Mouse (Mus musculus) liver, embryonic 14.5 days (tissue): ENCODE data around the gene Rnaseh2c. TPM values are rescaled to one million over a fixed set of nuclear protein-coding genes. Genes with fewer than 3 reads are reported as not detected.
A peak's percentile ranks its signal among the peaks of the same experiment; 100 is the strongest.

ENCODE experiments used
- ATAC-seq: fragments of 200-750 bp; cut with Nextera tagmentation; 2 replicates; pipeline ENCODE4 v1.8.0; 2017; ENCODE audit warnings: moderate number of reproducible peaks, mild to moderate bottlenecking, moderate library complexity; ENCODE audit not compliant: insufficient read depth
- DNase-seq, 3 experiments: peaks; one replicate each; pipeline ENCODE4 v3.0.0-alpha.2; 2012 to 2013; ENCODE audit warnings: low read depth in 3 of 3, low spot score in 3 of 3
- H3K27ac ChIP-seq: fragments of 300-500 bp; sonication (generic); 2 replicates; pipeline ENCODE4 v1.5.1; 2014; ENCODE audit warnings: moderate library complexity, mild to moderate bottlenecking, control low read depth, inconsistent platforms
- H3K27me3 ChIP-seq: fragments of 300-500 bp; sonication (generic); 2 replicates; pipeline ENCODE4 v1.6.1; 2014; ENCODE audit warnings: mild to moderate bottlenecking, low read length, moderate library complexity; ENCODE audit not compliant: control insufficient read depth, insufficient read depth
- H3K36me3 ChIP-seq: fragments of 300-500 bp; sonication (generic); replicated peaks from 2 replicates; pipeline ENCODE4 v1.6.1; 2014; ENCODE audit warnings: low read depth; ENCODE audit not compliant: control insufficient read depth, insufficient read depth
- H3K4me1 ChIP-seq, 2 experiments: fragments of 200-500 bp in 1 of 2; fragments of 300-500 bp in 1 of 2; sonication (generic) in 1 of 2; replicated peaks; 2 replicates each; pipeline ENCODE4 v1.6.1; 2012 to 2014; ENCODE audit warnings: antibody characterized with exemption in 1 of 2, inconsistent platforms in 1 of 2, low read length in 1 of 2; ENCODE audit not compliant: control insufficient read depth in 2 of 2, insufficient read depth in 2 of 2
- H3K4me2 ChIP-seq: fragments of 300-500 bp; sonication (generic); 2 replicates; pipeline ENCODE4 v1.6.1; 2014; ENCODE audit warnings: low read depth, mild to moderate bottlenecking, control low read depth, moderate library complexity
- H3K4me3 ChIP-seq, 2 experiments: fragments of 200-500 bp in 1 of 2; fragments of 300-500 bp in 1 of 2; sonication (generic) in 1 of 2; 2 replicates each; pipeline ENCODE4 v1.5.1; 2012 to 2014; ENCODE audit warnings: low read depth in 2 of 2, low read length in 2 of 2, mild to moderate bottlenecking in 2 of 2, control low read depth in 1 of 2, inconsistent platforms in 1 of 2, moderate library complexity in 1 of 2; ENCODE audit not compliant: insufficient read depth in 1 of 2
- H3K9ac ChIP-seq: fragments of 300-500 bp; sonication (generic); replicated peaks from 2 replicates; pipeline ENCODE4 v1.6.1; 2014; ENCODE audit warnings: mild to moderate bottlenecking, control low read depth, moderate library complexity
- H3K9me3 ChIP-seq: fragments of 300-500 bp; sonication (generic); 2 replicates; pipeline ENCODE4 v1.6.1; 2016; ENCODE audit warnings: low read length, mixed read lengths; ENCODE audit not compliant: control insufficient read depth
- CTCF ChIP-seq: IDR thresholded peaks from 2 replicates; pipeline ENCODE4 v1.5.1; 2016; ENCODE audit warnings: antibody characterized with exemption, low read depth, control low read depth
- EP300 ChIP-seq: IDR thresholded peaks from 2 replicates; pipeline ENCODE4 v1.6.1; 2016; ENCODE audit warnings: antibody characterized with exemption, low read depth
- WGBS: fragments of 180-500 bp; shearing (Covaris S2); extraction: QIAGEN DNeasy Blood & Tissue Kit; methylation state at CpG from one replicate; pipeline ENCODE4 v1.1.7; 2014; ENCODE audit not compliant: insufficient replicate concordance; 5-methylcytosine and 5-hydroxymethylcytosine counted together
- polyA plus RNA-seq, 2 experiments: library from polyadenylated mRNA; depleted of rRNA in 1 of 2; stranded (reverse) in 1 of 2; unstranded in 1 of 2; fragments of >200 nt; fragmentation: Nextera tagmentation in 1 of 2; extraction: Ambion mirVana in 1 of 2; gene quantifications; 2 replicates each; pipeline versions ENCODE4 v1.2.1 to v1.2.3; 2012 to 2014

Gene Rnaseh2c
- polyA plus RNA-seq, 2 experiments = 87.7 to 129 TPM

DNA sequence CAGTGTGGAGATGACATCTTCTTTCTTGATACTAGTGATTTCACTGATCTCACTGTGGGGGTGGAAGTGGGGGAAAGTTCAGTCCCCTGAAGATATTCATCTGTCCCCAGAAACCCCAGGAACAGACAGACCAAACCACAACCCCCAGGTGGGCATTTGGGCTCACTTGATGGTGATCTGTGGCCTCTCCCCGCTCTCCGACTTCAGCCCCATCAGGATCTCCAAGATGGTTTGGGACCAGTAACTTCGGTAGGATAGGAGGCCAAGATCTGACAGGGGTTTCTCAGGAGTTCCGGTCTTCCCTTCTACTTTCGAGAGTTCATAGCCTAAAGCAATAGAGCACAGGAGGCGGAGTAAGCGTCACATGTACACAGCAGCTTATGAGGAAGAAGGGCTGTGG, 2.0 kb downstream of the Rnaseh2c start:
- no peak for DNase-seq
- Histone ChIP-seq H3K9ac (no peak overlapping the region), H3K4me3 (no peak overlapping the region), H3K4me1 (peaks cover 0 to 8% of the 10 kb centered on the region in 2 experiments; a peak in 2 of 4 replicates), H3K27ac (no peak overlapping the region), H3K27me3 (no peaks in the 10 kb centered on the region), H3K36me3 (peaks cover 39% of the 10 kb centered on the region), H3K4me2 (no peak overlapping the region), H3K9me3 (no peaks in the 10 kb centered on the region)
- 77% methylated on average over 7 of the region's 7 CpGs for WGBS
- ATAC-seq = no peak
- no peak for TF ChIP-seq CTCF
- TF ChIP-seq EP300 = no peak

DNA sequence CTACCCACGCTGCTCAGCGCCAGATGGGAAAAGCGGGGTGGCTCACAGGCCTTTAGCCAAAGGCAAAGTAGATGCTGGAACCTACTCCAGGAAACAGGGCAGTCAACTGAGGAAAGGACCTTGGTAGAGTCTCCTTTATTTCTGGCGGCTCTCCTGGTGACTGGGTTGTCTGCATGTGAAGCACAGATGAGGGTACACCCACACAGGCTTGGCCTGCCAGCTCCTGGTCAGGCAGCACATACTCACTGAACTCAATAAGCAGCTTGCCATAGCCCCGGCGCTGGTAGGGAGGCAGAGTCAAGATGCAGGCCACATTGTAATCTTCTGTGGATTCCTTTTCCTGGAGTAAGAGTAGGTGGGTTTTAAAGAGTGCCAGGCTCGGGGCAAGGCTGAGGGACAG, 3.5 kb downstream of the Rnaseh2c start:
- H3K27ac ChIP-seq = no peak overlapping the region
- 89% methylated on average over 7 of the region's 7 CpGs for WGBS
- no peak overlapping the region for H3K9ac ChIP-seq
- no peaks in the 10 kb centered on the region for H3K27me3 ChIP-seq
- H3K4me3 ChIP-seq = no peak overlapping the region
- no peaks in the 10 kb centered on the region for H3K9me3 ChIP-seq
- H3K4me1 ChIP-seq = peaks cover 0 to 15% of the 10 kb centered on the region in 2 experiments
- DNase-seq (no peak), ATAC-seq (no peak)
- no peak overlapping the region for H3K4me2 ChIP-seq
- H3K36me3 ChIP-seq = peaks cover 41% of the 10 kb centered on the region
- TF ChIP-seq CTCF = no peak
- TF ChIP-seq EP300 = no peak

- Histone ChIP-seq H3K36me3 (peaks cover 41% of the 10 kb centered on the region), H3K27ac (no peak overlapping the region), H3K4me2 (no peak overlapping the region), H3K4me3 (no peak overlapping the region), H3K9me3 (no peaks in the 10 kb centered on the region), H3K9ac (no peak overlapping the region), H3K4me1 (peaks cover 6 to 22% of the 10 kb centered on the region in 2 experiments), H3K27me3 (no peaks in the 10 kb centered on the region)
- 78% methylated on average over 8 of the region's 8 CpGs for WGBS
- DNase-seq (no peak), ATAC-seq (no peak)
- TF ChIP-seq CTCF (no peak), EP300 (no peak)
These were observed 4.5 kb downstream of the Rnaseh2c start for GRCm38 (mm10) chr19:5606196-5606595.

GRCm38 (mm10) chr19:5607705-5608410, 6.2 kb downstream of the Rnaseh2c start:
- Histone ChIP-seq H3K36me3 (peaks cover 41% of the 10 kb centered on the region), H3K4me1 (peaks cover 11 to 25% of the 10 kb centered on the region in 2 experiments), H3K4me3 (no peak overlapping the region), H3K27me3 (no peaks in the 10 kb centered on the region), H3K4me2 (no peak overlapping the region), H3K27ac (no peak overlapping the region), H3K9ac (no peak overlapping the region), H3K9me3 (no peaks in the 10 kb centered on the region)
- ATAC-seq (no peak), DNase-seq (no peak)
- TF ChIP-seq CTCF (no peak), EP300 (no peak)
- WGBS = 90% methylated on average over 26 of the region's 26 CpGs

DNA sequence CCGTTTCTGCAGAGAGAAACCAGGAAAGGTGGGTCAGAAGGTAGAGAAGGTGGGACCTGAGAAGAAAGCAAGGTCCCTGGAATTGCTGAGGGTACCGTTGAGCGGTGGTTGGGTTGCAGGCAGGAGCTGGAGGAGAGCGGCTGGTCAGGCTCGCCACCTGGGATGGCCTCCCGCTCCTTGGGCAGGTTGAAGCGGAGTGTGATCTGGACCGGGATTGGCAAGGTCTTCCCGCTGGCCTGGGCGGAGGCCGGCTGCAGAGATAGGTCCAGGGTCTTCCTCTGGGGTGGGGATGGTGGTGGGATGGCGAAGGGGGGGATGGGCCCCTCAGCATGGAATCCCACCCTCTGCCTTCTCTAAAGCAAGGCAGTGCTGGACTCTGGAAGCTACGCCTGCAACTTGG, 7.0 kb downstream of the Rnaseh2c start:
- no peak for DNase-seq
- H3K9ac ChIP-seq = no peak overlapping the region
- H3K9me3 ChIP-seq = no peaks in the 10 kb centered on the region
- ATAC-seq = no peak
- peaks cover 35% of the 10 kb centered on the region for H3K36me3 ChIP-seq
- H3K27ac ChIP-seq = no peak overlapping the region
- peaks cover 16 to 28% of the 10 kb centered on the region in 2 experiments for H3K4me1 ChIP-seq
- H3K4me2 ChIP-seq = peak overlapping the region; percentile 63
- H3K27me3 ChIP-seq = no peaks in the 10 kb centered on the region
- peak overlapping the region in 1 of 2 experiments; percentile 79; a peak in 2 of 4 replicates for H3K4me3 ChIP-seq
- WGBS = 91% methylated on average over 13 of the region's 13 CpGs
- TF ChIP-seq CTCF = no peak
- no peak for TF ChIP-seq EP300
